Mouse (Mus musculus): ENCODE results near the gene Tmeff1.

- TF ChIP-seq CHD2 (IDR thresholded peaks at IDR 0.05; ENCODE audit: low read depth, low read length): no peak
- no peak for TF ChIP-seq MAFK (IDR thresholded peaks at IDR 0.05; ENCODE audit: insufficient read depth, low read depth, low read length)
- no peak for TF ChIP-seq ZC3H11A (IDR thresholded peaks at IDR 0.05; ENCODE audit: borderline replicate concordance, low read depth, low read length)
- no peak for TF ChIP-seq ZNF384 (IDR thresholded peaks at IDR 0.05; ENCODE audit: low read depth, low read length)
Observed at GRCm38 (mm10) chr4:48585241-48586098, 496 bp downstream of the Tmeff1 start.
